Mouse (Mus musculus) erythroblast, embryonic 14.5 days (primary cell): ENCODE measurements around the gene Rpl36a-ps1.
"Not testable (repeated sequence)": the region's sequence is repeated elsewhere in the genome, so short reads cannot be mapped to it uniquely, and the experiment has no call there.

Experiments
- GATA1 ChIP-seq: IDR thresholded peaks from 2 replicates; pipeline ENCODE4 v1.6.1; 2012; ENCODE audit warnings: low read length, inconsistent platforms, mixed read lengths
- TAL1 ChIP-seq: IDR thresholded peaks from 3 replicates; pipeline ENCODE4 v1.6.1; 2012; ENCODE audit warnings: low read length, inconsistent platforms, mixed read lengths

GRCm38 (mm10) chr14:99039308-99039707 is 45.2 kb upstream of the Rpl36a-ps1 start:
- not testable (repeated sequence) for TF ChIP-seq TAL1, GATA1
